Mouse (Mus musculus): Measurements from ENCODE around the gene Nf2.
"Not testable (repeated sequence)": the region's sequence is repeated elsewhere in the genome, so short reads cannot be mapped to it uniquely, and the experiment has no call there.

Nf2 gene

GRCm38 (mm10) chr11:4837342-4837741 is 12.0 kb downstream of the Nf2 start:
- no peak for DNase-seq (ENCODE audit: low spot score)

DNA sequence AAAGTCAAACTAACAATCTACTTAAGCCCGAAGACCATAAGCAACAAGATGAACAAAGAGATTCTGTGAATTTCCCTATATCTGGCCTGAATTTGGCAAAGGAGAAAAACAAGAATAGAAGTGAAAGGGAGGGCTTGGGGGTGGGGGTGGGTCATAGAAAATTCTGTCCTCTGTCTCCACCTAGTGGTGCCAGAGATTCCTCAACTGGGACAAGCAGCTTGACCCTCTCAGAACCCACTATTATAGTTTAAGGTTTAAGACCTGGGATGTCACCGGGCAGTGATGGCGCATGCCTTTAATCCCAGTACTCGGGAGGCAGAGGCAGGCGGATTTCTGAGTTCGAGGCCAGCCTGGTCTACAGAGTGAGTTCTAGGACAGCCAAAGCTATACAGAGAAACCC is 12.6 kb downstream of the Nf2 start:
- DNase-seq (ENCODE audit: low spot score), result peak; percentile 53

DNA sequence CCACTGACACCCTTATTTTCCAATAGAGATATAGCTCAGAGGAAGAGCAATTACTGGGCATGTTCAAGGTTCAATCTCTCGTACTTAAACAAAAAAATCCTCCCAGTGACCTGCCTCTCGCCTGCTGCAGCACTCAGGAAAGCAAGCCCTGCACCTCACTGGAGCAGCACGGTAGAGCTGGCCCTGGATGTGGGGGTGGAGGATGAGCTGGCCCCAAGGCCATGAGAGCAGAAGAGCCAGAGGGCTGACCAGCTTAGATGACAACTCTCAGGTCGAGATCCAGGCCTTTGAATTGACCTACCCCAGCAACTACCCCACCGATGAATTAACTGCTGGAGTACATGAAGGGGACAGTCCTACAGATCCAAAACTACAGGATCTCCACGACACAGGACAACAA is 13.9 kb downstream of the Nf2 start:
- no peak for DNase-seq (ENCODE audit: low spot score)

DNA sequence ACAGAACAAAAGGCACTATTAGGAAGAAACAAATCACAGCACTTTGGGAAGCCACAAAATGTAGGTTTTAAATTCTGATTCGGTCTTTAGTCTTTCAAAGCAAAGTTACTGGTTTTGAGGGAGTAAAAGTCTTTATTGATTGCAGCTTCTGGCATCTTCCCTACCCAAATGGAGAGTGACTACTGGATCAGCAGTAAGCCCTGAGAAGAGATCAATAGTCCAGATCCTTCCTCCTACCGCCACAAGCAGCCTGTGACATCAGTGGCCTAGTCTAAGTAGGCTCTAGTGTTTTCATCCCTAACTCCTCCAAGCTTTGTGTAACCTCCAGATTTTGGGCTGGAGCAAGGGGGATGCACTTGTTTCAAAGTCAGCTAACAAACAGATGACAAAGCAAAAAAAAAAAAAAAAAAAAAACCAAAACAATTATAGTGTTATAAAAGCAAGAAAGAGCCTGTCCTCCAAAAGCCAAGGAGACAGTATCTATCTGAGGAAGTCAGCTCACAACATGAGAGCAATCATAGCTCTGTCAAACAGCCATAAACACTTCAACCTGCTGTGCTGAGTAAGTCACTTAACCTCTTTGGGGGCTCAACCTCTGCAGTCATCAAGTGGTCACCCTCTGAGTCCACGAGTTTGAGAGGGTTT is 15.9 kb downstream of the Nf2 start:
- DNase-seq (ENCODE audit: low spot score), result no peak

- DNase-seq (ENCODE audit: low spot score), result no peak
Observed at GRCm38 (mm10) chr11:4831066-4831465, 18.3 kb downstream of the Nf2 start.

- DNase-seq (ENCODE audit: low spot score), result no peak
Observed at GRCm38 (mm10) chr11:4827916-4828315, 21.4 kb downstream of the Nf2 start.

DNA sequence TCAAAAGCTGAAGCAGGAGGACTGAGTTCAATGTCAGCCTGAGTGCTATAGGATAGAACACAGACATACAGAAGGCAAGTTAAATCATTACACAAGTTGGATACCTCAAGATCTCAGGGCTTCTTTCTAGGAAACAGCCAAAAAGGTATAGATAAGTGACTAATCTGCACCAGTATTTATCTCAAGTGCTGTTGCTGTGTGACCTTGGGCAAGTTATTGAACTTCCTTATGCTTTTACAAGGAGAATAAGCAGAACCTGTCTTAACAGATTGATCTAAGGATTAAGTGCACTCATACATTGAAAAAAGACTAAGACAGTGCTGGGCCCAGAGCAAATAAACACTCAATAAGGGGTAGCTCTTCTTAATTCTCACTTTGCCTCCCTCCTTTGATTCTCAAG is 22.0 kb downstream of the Nf2 start:
- no peak for DNase-seq (ENCODE audit: low spot score)

DNA sequence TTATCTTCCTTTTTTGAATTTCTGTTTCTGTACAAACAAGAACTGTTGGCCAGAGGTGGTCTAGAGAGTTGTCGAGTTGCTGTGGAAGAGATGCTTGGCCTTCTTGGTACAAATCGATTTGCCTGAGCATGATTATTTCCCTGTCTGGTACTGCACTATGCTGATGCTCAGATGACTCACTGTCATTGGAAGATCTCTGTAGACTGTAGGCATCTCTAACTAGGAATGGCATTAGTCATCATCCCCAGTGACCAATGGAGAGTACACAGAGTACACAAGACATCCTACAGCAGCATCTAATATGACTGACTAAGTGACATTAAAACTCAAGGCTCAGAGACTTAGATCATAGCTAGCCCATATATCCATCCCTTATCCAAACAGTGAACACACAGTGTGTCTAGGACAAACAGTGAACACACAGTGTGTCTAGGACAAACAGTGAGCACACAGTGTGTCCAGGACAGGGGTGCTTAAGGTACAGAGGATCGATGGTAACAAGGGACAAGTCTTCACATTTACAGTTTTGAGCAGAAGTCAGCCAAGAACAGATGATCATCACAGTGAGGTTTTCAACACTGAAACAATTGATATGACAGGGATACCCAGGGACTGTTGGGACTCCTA is 23.1 kb downstream of the Nf2 start:
- no peak for DNase-seq (ENCODE audit: low spot score)

- DNase-seq (ENCODE audit: low spot score), result no peak
Observed at GRCm38 (mm10) chr11:4823655-4824312, 25.6 kb downstream of the Nf2 start.

DNA sequence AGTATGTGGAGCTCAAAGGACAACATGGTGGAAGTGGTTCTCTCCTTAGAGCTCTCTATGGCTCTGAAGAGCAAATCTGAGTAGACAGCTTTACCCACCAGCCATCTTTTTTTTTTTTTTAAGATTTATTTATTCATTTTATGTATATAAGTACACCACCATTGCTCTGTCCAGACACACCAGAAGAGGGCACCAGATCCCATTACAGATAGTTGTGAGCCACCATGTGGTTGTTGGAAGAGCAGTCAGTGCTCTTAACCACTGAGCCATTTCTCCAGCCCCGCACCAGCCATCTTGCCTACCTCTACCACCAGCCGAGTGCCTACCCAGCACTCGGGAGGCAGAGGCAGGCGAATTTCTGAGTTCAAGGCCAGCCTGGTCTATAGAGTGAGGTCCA is 26.9 kb downstream of the Nf2 start:
- DNase-seq (ENCODE audit: low spot score), result not testable (repeated sequence)

GRCm38 (mm10) chr11:4821492-4822445 is 27.6 kb downstream of the Nf2 start:
- peak; percentile 52 for DNase-seq (ENCODE audit: low spot score)

DNA sequence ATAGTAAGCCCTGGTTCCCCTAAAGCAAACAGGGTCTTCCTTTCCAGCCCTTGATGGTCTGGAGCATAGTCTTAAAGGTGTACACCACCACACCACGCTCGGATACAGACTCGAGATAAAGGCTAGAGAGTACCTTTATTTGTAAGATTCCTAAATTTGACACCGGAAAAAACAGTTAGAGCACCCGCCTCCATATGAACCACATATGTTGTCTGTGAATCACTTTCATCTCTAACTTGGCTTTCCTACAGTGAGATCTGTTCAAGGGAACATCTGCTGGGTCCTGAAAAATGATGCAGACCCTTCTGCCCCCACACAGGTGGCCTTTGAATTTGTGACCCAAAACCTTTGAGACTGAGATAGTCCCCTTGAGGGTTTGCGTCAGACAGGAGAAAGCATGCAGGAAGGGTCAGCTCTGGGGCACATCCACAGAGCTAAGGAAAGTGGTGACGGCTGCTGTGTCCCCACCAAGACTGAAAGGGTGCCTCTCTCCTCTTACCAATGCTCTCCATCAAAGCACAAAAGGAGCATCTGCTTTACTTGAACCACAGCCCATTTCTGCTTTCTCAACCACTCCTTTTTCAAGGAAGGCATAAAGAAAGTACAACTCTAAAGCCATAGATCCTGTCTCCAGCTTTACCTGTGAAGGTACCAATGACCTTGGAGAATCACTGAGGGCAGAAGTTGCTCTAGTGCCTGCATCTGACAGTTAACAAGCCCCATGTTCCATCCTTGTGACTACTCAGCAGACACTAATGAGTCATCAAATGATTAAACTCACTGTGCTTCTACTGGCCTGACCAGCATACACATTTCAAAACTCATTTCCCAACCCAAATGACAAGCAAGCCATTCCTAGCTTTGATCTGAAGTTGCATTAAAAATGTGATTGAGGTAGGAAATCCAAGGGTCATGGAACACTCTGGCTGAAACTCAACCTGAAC is 34.6 kb downstream of the Nf2 start:
- no peak for DNase-seq (ENCODE audit: low spot score)

DNA sequence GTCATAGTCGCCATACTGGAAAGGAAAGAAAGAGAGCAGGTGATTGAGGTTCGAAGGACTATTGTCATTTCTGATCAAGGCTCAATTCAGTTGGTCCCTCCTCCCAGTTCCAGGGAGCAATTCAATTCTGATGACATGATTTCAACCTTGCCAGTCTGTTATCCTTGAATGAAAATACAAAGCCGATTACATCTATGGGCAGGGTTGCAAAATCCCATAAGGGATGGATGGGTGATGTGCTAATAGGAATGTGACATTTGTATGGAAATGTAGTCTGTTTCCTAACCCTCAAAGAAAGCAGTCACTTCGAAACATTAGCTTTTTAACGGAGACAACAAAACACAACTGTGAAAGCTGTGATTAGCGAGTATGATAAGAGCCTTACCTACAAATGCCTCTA is 41.0 kb downstream of the Nf2 start:
- DNase-seq (ENCODE audit: low spot score), result no peak

GRCm38 (mm10) chr11:4806031-4806715 is 43.2 kb downstream of the Nf2 start:
- no peak for DNase-seq (ENCODE audit: low spot score)

DNA sequence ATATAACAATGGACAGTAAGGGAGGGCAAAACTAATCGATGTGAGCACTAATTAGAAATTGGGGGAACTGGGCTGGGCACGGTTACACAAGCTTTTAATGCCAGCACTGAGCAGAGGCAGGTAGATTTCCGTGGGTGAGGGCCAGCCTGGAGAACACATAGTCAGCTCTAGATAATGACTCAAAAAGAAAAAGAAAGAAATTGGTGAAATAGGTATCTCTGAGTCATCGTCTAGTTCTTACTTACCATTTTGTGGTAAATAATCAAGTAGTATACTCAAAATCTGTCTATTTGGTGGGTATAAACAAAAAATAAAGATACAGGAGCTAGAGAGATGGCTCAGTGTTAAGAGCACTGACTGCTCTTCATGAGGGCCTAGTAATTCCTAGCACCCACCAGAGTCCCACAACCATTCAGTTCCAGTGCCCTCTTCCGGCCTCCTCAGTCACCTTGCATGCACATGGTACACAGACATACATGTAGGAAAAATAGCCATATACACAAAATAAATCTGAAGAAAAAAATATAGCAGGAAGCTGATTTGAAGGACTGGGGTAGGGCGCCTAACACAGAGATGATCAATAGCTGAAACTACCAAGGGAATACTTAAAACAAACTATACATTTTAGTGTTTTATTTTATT is 44.3 kb downstream of the Nf2 start:
- no peak for DNase-seq (ENCODE audit: low spot score)

DNA sequence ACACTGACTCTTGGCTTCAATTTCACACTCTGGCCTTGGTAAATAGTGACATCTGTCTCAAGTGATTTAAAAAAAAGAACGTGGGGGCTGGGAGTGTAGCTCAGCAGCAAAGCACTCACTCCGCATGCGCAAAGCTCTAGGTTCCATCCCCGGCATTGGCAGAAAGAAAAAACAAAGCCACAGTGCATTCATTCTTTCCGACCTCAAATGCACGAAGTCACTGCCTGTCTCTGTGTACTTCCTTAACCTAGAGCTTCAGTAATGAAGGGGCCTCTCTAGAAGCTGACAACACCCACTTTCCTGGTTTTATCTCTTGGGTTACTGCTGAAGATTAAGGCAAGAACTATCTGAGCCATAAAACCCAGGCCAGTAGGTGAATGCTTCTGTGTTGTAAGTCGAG is 45.4 kb downstream of the Nf2 start:
- peak; percentile 52 for DNase-seq (ENCODE audit: low spot score)

DNA sequence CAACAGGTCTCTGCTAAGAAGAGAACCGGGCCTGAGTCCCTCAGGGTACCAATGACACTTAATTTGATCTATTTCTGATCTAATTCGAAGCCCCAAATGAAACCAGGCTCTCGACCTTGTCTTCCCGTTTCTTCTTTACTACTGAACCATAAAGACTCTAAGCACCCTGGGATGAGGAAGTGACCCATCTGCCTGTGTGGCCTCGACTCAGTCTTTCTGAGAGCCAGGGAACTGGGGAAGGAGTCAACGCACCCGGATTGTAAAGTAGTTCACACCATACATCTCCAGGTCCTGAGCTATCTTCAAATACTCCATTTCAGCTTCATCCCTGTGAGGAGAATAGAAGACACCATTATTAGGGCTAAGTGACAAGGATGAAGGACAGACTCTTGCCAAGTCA is 45.9 kb downstream of the Nf2 start:
- no peak for DNase-seq (ENCODE audit: low spot score)

- DNase-seq (ENCODE audit: low spot score), result peak; percentile 75
Observed at GRCm38 (mm10) chr11:4803008-4803407, 46.3 kb downstream of the Nf2 start.

- DNase-seq (ENCODE audit: low spot score), result not testable (repeated sequence)
Observed at GRCm38 (mm10) chr11:4802401-4802800, 46.9 kb downstream of the Nf2 start.

GRCm38 (mm10) chr11:4800654-4801053 is 48.7 kb downstream of the Nf2 start:
- DNase-seq (ENCODE audit: low spot score), result no peak

Data from layer of hippocampus, adult 11-12 months (tissue).